Mouse (Mus musculus) intestine, embryonic 16.5 days (tissue): ENCODE measurements at regions not wholly inside any gene's neighbourhood (a gene's known extent, or its start where the extent isn't known, plus 50 kb on each side); places are given as distances from the start of the nearest gene placed in this dataset.

Source experiments
- ATAC-seq: fragments of 200-750 bp; cut with Nextera tagmentation; 2 replicates; pipeline ENCODE4 v1.8.0; 2017; ENCODE audit warnings: moderate TSS enrichment, moderate library complexity
- H3K27ac ChIP-seq: fragments of 300-500 bp; sonication (generic); 2 replicates; pipeline ENCODE4 v1.5.1; 2014; ENCODE audit warnings: mild to moderate bottlenecking, low read length
- H3K27me3 ChIP-seq: fragments of 300-500 bp; sonication (generic); replicated peaks from 2 replicates; pipeline ENCODE4 v1.6.1; 2014; ENCODE audit warnings: low read length, control low read depth, mixed read lengths; ENCODE audit not compliant: control insufficient read depth, insufficient read depth
- H3K36me3 ChIP-seq: fragments of 300-500 bp; sonication (generic); 2 replicates; pipeline ENCODE4 v1.6.1; 2014; ENCODE audit warnings: low read length, control low read depth; ENCODE audit not compliant: control insufficient read depth, insufficient read depth
- H3K4me1 ChIP-seq: fragments of 300-500 bp; sonication (generic); 2 replicates; pipeline ENCODE4 v1.6.1; 2014; ENCODE audit warnings: low read length, control low read depth, mixed read lengths; ENCODE audit not compliant: control insufficient read depth, insufficient read depth
- H3K4me2 ChIP-seq: fragments of 300-500 bp; sonication (generic); 2 replicates; pipeline ENCODE4 v1.6.1; 2014; ENCODE audit warnings: low read depth, low read length, control low read depth
- H3K4me3 ChIP-seq: fragments of 300-500 bp; sonication (generic); 2 replicates; pipeline ENCODE4 v1.5.1; 2014; ENCODE audit warnings: mild to moderate bottlenecking, low read length
- H3K9ac ChIP-seq: fragments of 300-500 bp; sonication (generic); 2 replicates; pipeline ENCODE4 v1.6.1; 2014; ENCODE audit warnings: low read depth, low read length
- H3K9me3 ChIP-seq: fragments of 300-500 bp; sonication (generic); 2 replicates; pipeline ENCODE4 v1.6.1; 2016; ENCODE audit warnings: low read length, control low read depth; ENCODE audit not compliant: control insufficient read depth
- WGBS: fragments of 180-500 bp; shearing (Covaris S2); extraction: QIAGEN DNeasy Blood & Tissue Kit; methylation state at CpG from one replicate; pipeline ENCODE4 v1.1.7; 2014; 5-methylcytosine and 5-hydroxymethylcytosine counted together

- no peaks in the 10 kb centered on the region for H3K9me3 ChIP-seq
- H3K36me3 ChIP-seq, result no peaks in the 10 kb centered on the region
- H3K9ac ChIP-seq, result no peak overlapping the region
- no peak overlapping the region for H3K4me3 ChIP-seq
- H3K4me2 ChIP-seq, result no peak overlapping the region
- whole genome bisulfite sequencing, result 47% methylated on average over 4 of the region's 4 CpGs
- H3K27me3 ChIP-seq, result no peaks in the 10 kb centered on the region
- H3K4me1 ChIP-seq, result 0 out of 2 replicates have a peak, but pooled peaks cover 6% of the 10 kb centered on the region
- no peak for ATAC-seq
- 0 out of 2 replicates have a peak overlapping the region, but pooled peaks have one; percentile 15 for H3K27ac ChIP-seq
Observed at GRCm38 (mm10) chr16:95778173-95778572, 76.3 kb downstream of the Ets2 start.

DNA sequence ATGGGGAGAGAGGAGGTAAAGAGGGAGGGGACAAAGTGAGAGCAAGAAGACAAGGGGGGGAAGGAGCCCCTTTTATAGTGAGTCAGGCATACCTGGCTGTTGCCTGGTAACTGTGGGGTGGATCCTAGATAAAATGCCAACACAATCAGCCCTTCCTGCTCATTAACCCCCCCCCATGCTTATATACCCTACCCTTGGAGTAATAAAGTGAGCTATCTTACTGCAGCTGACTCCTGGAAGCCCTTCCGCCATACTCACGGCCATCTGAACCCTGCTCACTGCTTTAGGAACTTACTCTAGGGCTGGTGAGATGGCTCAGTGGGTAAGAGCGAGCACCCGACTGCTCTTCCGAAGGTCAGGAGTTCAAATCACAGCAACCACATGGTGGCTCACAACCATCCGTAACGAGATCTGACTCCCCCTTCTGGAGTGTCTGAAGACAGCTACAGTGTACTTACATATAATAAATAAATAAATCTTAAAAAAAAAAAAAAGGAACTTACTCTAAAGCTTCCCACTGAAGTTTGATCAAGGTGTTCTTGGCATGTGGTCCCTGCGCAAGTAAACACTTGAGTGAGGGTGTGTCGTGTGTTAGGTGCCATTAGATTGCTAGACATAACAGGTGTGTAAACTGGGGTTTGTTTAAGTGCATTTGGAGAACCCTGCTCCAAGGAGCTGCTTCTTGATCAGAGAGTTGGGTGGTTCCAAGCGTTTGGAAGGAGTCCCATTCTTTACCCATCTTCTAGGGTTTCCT is 74.9 kb downstream of the Ets2 start:
- H3K4me2 ChIP-seq, result no peak overlapping the region
- no peaks in the 10 kb centered on the region for H3K27me3 ChIP-seq
- ATAC-seq, result peak; percentile 81
- H3K27ac ChIP-seq, result no peak overlapping the region
- 80% methylated on average over 10 of the region's 10 CpGs for WGBS
- no peak overlapping the region for H3K4me3 ChIP-seq
- H3K4me1 ChIP-seq, result peaks cover 6% of the 10 kb centered on the region; the same call in 1 of the 2 replicates
- H3K9ac ChIP-seq, result no peak overlapping the region
- H3K9me3 ChIP-seq, result no peaks in the 10 kb centered on the region
- H3K36me3 ChIP-seq, result no peaks in the 10 kb centered on the region

DNA sequence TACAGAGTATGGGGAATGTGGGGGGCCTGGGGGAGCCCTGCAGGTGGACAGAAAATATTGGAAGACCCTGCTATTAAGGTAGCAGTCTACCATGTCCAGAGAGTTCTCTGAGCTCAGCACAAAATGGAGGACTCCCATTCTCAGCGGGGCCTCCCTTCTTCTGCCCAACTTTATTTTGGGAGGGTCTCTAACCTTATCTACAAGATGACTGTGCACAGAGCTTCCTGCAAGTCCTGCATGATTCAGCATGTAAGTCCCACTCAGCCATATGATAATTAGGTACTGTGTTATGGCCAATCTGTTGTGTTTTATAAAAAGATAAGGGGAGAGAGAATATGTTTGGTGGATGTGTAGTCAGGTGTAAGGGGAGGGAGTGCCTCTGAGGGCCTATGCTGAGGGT is 74.1 kb downstream of the Ets2 start:
- no peak; the same call in none of the 2 replicates for ATAC-seq
- Histone ChIP-seq H3K9ac (no peak overlapping the region), H3K9me3 (no peaks in the 10 kb centered on the region), H3K4me1 (peaks cover 6% of the 10 kb centered on the region; the same call in 1 of the 2 replicates), H3K27me3 (no peaks in the 10 kb centered on the region), H3K27ac (no peak overlapping the region), H3K4me3 (no peak overlapping the region), H3K36me3 (no peaks in the 10 kb centered on the region), H3K4me2 (no peak overlapping the region)
- 96% methylated on average over 1 of the region's 1 CpGs for WGBS

DNA sequence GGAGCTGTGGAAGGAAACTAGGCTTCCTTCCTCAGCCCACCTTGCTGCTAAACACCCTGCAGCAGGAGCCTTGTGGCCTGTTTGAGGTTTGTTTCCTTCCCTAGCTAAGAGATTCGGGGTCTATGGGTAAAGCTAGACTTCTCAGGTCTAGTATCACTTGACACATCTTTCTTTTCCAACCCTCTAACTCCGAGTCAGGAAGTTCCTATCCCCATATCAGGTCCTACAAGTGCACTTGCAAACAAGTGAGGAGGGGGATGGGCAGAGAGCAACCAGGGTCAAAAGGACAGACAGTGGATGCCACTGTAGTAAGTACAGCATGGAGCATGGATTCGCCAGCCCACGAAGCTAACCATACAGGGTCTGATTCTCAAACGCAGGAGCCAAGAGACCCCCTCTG is 73.5 kb downstream of the Ets2 start:
- peaks cover 6% of the 10 kb centered on the region; the same call in 1 of the 2 replicates for H3K4me1 ChIP-seq
- WGBS, result 74% methylated on average over 5 of the region's 5 CpGs
- no peaks in the 10 kb centered on the region for H3K27me3 ChIP-seq
- H3K9ac ChIP-seq, result no peak overlapping the region
- H3K9me3 ChIP-seq, result no peaks in the 10 kb centered on the region
- H3K36me3 ChIP-seq, result no peaks in the 10 kb centered on the region
- no peak overlapping the region for H3K4me3 ChIP-seq
- no peak overlapping the region for H3K27ac ChIP-seq
- no peak for ATAC-seq
- H3K4me2 ChIP-seq, result no peak overlapping the region

DNA sequence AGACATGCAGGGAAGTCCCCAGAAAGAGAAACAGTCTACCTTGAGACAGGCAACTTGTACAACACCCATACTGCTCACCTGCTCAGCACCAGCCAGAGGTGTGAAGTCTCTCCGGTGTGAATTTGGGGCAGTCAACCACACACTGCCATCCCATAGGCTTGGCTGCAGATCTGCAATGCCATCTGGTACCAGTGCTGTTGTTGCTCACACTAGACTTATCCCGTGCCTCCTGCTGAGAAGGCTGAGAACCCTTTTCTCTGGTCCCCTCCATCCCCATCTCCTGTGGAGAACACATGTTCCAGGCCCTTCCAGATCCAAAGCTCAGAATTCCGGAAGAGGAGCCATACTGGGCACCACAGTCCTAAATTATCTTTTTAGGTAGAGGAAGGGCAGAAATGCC is 71.3 kb downstream of the Ets2 start:
- H3K27ac ChIP-seq, result no peak overlapping the region
- no peak for ATAC-seq
- H3K4me3 ChIP-seq, result no peak overlapping the region
- H3K4me1 ChIP-seq, result peaks cover 7% of the 10 kb centered on the region; the same call in 1 of the 2 replicates
- H3K4me2 ChIP-seq, result no peak overlapping the region
- H3K27me3 ChIP-seq, result no peaks in the 10 kb centered on the region
- no peak overlapping the region for H3K9ac ChIP-seq
- H3K9me3 ChIP-seq, result no peaks in the 10 kb centered on the region
- H3K36me3 ChIP-seq, result no peaks in the 10 kb centered on the region
- 86% methylated on average over 3 of the region's 3 CpGs for WGBS
